8 mouse cellular contexts compared by ENCODE assay signal in the genomic region with DNA sequence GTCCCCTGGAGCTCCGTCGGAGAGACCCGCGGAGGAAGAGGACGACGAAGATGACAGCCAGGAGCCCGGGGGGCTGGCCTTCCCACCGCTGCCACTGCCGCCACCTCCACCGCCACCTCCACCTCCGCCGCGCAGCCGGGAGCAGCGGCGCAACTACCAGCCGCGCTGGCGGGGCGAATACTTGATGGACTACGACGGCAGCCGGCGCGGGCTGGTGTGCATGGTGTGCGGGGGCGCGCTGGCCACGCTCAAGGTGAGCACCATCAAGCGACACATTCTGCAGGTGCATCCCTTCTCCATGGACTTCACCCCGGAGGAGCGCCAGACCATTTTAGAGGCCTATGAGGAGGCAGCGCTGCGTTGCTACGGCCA. TPM values are rescaled to one million over a fixed set of nuclear protein-coding genes. Genes with fewer than 3 reads are reported as not detected.
DNase-seq lines count a peak whose midpoint lies in the region; ATAC-seq and TF ChIP-seq lines count a peak whose summit lies in the region.

No protein-coding gene starts in this region.

- TF ChIP-seq POLR2A in limb, embryonic 14.5 days (IDR thresholded peaks at IDR 0.05; ENCODE audit: borderline replicate concordance, extremely low read depth, insufficient read depth, insufficient read length): no peak

- peaks cover 59% of the 10 kb centered on the region for H3K4me1 ChIP-seq in lung, embryonic 16.5 days (replicated peaks; ENCODE audit: control insufficient read depth, insufficient read depth, low read length)
- peaks cover 63% of the 10 kb centered on the region for H3K4me1 ChIP-seq in forebrain, embryonic 15.5 days
- H3K4me1 ChIP-seq in limb, embryonic 14.5 days (ENCODE audit: control insufficient read depth, insufficient read depth, low read length): peaks cover 52% of the 10 kb centered on the region
- H3K4me1 ChIP-seq in stomach, embryonic 15.5 days: peaks cover 62% of the 10 kb centered on the region

- 12% methylated on average over 35 of the region's 35 CpGs for WGBS in lung, embryonic 16.5 days
- 3% methylated on average over 35 of the region's 35 CpGs for WGBS in forebrain, embryonic 15.5 days
- 11% methylated on average over 28 of the region's 35 CpGs for WGBS in limb, embryonic 14.5 days
- WGBS in stomach, embryonic 15.5 days: 29% methylated on average over 34 of the region's 35 CpGs

- H3K4me3 ChIP-seq in lung, embryonic 16.5 days (ENCODE audit: low read length): peak overlapping the region; percentile 27
- H3K4me3 ChIP-seq in forebrain, embryonic 15.5 days: peak overlapping the region; percentile 43
- peak overlapping the region; percentile 21 for H3K4me3 ChIP-seq in limb, embryonic 14.5 days (replicated peaks; ENCODE audit: low read length)
- peak overlapping the region; percentile 11; the same call in 1 of the 2 replicates for H3K4me3 ChIP-seq in stomach, embryonic 15.5 days (replicated peaks)

- no peaks in the 10 kb centered on the region for H3K27me3 ChIP-seq in lung, embryonic 16.5 days (ENCODE audit: control insufficient read depth, insufficient read depth, low read depth, low read length)
- no peaks in the 10 kb centered on the region for H3K27me3 ChIP-seq in forebrain, embryonic 15.5 days
- H3K27me3 ChIP-seq in limb, embryonic 14.5 days (ENCODE audit: control insufficient read depth, insufficient read depth, low read length): no peaks in the 10 kb centered on the region
- no peaks in the 10 kb centered on the region for H3K27me3 ChIP-seq in stomach, embryonic 15.5 days (replicated peaks)

- peak overlapping the region; percentile 89 for H3K27ac ChIP-seq in lung, embryonic 16.5 days (ENCODE audit: low read length)
- peak overlapping the region; percentile 98 for H3K27ac ChIP-seq in forebrain, embryonic 15.5 days (replicated peaks)
- peak overlapping the region; percentile 62 for H3K27ac ChIP-seq in limb, embryonic 14.5 days (replicated peaks; ENCODE audit: low read depth, low read length)
- peak overlapping the region; percentile 71; the same call in 1 of the 2 replicates for H3K27ac ChIP-seq in stomach, embryonic 15.5 days

- no peak for DNase-seq in lung, postnatal 10 days
- no peak for DNase-seq in limb, embryonic 14.5 days (ENCODE audit: low spot score)
- DNase-seq in layer of hippocampus, postnatal 14 days (ENCODE audit: low spot score in 2 of 2): no peak
- no peak for DNase-seq in spleen, postnatal 36 days (ENCODE audit: low spot score in 2 of 2)
- no peak for DNase-seq in frontal cortex, postnatal 10 days (ENCODE audit: low spot score in 2 of 2)

- H3K9me3 ChIP-seq in lung, embryonic 16.5 days (ENCODE audit: control insufficient read depth, low read length): no peaks in the 10 kb centered on the region
- no peaks in the 10 kb centered on the region for H3K9me3 ChIP-seq in forebrain, embryonic 15.5 days
- H3K9me3 ChIP-seq in limb, embryonic 14.5 days (ENCODE audit: control insufficient read depth, low read length): no peaks in the 10 kb centered on the region
- no peaks in the 10 kb centered on the region for H3K9me3 ChIP-seq in stomach, embryonic 15.5 days

- no peak for ATAC-seq in lung, embryonic 16.5 days (ENCODE audit: low read depth)
- 0 out of 2 replicates have a peak, but pooled peaks have one; percentile 0 for ATAC-seq in forebrain, embryonic 15.5 days (replicated peaks)
- no peak for ATAC-seq in limb, embryonic 14.5 days (ENCODE audit: low FRiP score, low read depth)
- ATAC-seq in stomach, embryonic 15.5 days (ENCODE audit: insufficient read depth, low FRiP score, low read depth): no peak

- H3K9ac ChIP-seq in lung, embryonic 16.5 days (ENCODE audit: low read length): peak overlapping the region; percentile 48
- peak overlapping the region; percentile 59 for H3K9ac ChIP-seq in forebrain, embryonic 15.5 days (replicated peaks)
- H3K9ac ChIP-seq in limb, embryonic 14.5 days (ENCODE audit: low read depth, low read length, severe bottlenecking): peak overlapping the region; percentile 32
- H3K9ac ChIP-seq in stomach, embryonic 15.5 days: no peak overlapping the region

- peak overlapping the region; percentile 52 for H3K4me2 ChIP-seq in lung, embryonic 16.5 days (ENCODE audit: low read depth, low read length)
- peak overlapping the region; percentile 76 for H3K4me2 ChIP-seq in forebrain, embryonic 15.5 days (replicated peaks)
- peak overlapping the region; percentile 65 for H3K4me2 ChIP-seq in limb, embryonic 14.5 days (replicated peaks; ENCODE audit: low read depth, low read length, severe bottlenecking)
- peak overlapping the region; percentile 40 for H3K4me2 ChIP-seq in stomach, embryonic 15.5 days

- peaks cover 32% of the 10 kb centered on the region for H3K36me3 ChIP-seq in lung, embryonic 16.5 days (ENCODE audit: control insufficient read depth, insufficient read depth, low read length)
- H3K36me3 ChIP-seq in forebrain, embryonic 15.5 days: peaks cover 39% of the 10 kb centered on the region
- peaks cover 76% of the 10 kb centered on the region for H3K36me3 ChIP-seq in limb, embryonic 14.5 days (ENCODE audit: control insufficient read depth, insufficient read depth, low read length)
- H3K36me3 ChIP-seq in stomach, embryonic 15.5 days: peaks cover 18% of the 10 kb centered on the region; the same call in 1 of the 2 replicates

RNA-seq across cellular contexts. Expression of a gene that starts 5.2 kb away (rescaled TPM):
- polyA plus RNA-seq in lung, embryonic 16.5 days (2015; fragmentation: Nextera tagmentation; extraction: Ambion mirVana): 5.0 TPM in 2 replicates
- 27.8 and 29.3 TPM in 2 replicates for polyA plus RNA-seq in forebrain, embryonic 15.5 days (2015; fragmentation: Nextera tagmentation; extraction: Ambion mirVana)
- 98.9 and 128 TPM in 2 replicates for polyA plus RNA-seq in limb, embryonic 14.5 days (2012; rRNA removed)
- polyA plus RNA-seq in limb, embryonic 14.5 days (2014; fragmentation: Nextera tagmentation; extraction: Ambion mirVana): 13.7 and 15.4 TPM in 2 replicates
- 6.5 and 7.5 TPM in 2 replicates for polyA plus RNA-seq in stomach, embryonic 15.5 days (2015; fragmentation: Nextera tagmentation; extraction: Ambion mirVana)
- 10 to 100 TPM; 57.8 to 64.3 TPM for total RNA-seq in layer of hippocampus, postnatal 14 days (2021)

RNA-seq across cellular contexts. Expression of a gene that starts 39.8 kb away (rescaled TPM):
- 24.8 and 25.7 TPM in 2 replicates for polyA plus RNA-seq in lung, embryonic 16.5 days (2015; fragmentation: Nextera tagmentation; extraction: Ambion mirVana)
- polyA plus RNA-seq in forebrain, embryonic 15.5 days (2015; fragmentation: Nextera tagmentation; extraction: Ambion mirVana): 38.7 and 43.9 TPM in 2 replicates
- 37.6 and 47.0 TPM in 2 replicates for polyA plus RNA-seq in limb, embryonic 14.5 days (2012; rRNA removed)
- 21.9 and 25.9 TPM in 2 replicates for polyA plus RNA-seq in limb, embryonic 14.5 days (2014; fragmentation: Nextera tagmentation; extraction: Ambion mirVana)
- polyA plus RNA-seq in stomach, embryonic 15.5 days (2015; fragmentation: Nextera tagmentation; extraction: Ambion mirVana): 22.5 and 22.8 TPM in 2 replicates
- total RNA-seq in layer of hippocampus, postnatal 14 days (2021): 10 to 100 TPM; 32.8 to 33.9 TPM
